Comparison of ENCODE assay signal across 1 mouse cellular context in the genomic region with DNA sequence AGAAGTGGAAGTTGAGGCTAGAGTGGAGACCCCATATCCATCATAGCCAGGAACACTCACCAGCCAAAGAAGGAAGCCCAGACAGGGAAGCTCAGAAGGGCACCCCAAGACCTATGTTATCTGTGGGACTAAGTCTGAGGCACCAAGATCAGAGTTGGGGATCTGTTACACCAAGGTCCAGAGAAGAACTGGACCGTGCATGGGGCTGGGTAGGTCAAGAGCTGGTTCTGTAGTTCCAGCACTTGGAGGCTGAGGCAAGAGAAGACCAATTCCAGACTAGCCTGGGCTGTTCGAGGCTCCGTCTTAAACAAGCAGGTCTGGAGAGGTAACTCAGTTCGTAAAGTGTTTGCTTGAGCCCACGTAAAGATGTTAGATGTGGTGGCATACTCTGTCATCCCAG.
TF ChIP-seq lines count a peak whose summit lies in the region.

No protein-coding gene starts in this region.

TF ChIP-seq in myocyte, 11 proteins besides CTCF, POLR2A, EP300 and RAD21:
- TF ChIP-seq CEBPB (IDR thresholded peaks at IDR 0.05; ENCODE audit: insufficient read depth, poor library complexity, severe bottlenecking) (no peak), E2F4 (IDR thresholded peaks at IDR 0.05; ENCODE audit: insufficient read depth) (no peak), MAX (IDR thresholded peaks at IDR 0.05; ENCODE audit: low read depth) (no peak), TCF3 (IDR thresholded peaks at IDR 0.05; ENCODE audit: insufficient read length, low read depth) (no peak), REST (IDR thresholded peaks at IDR 0.05; ENCODE audit: insufficient read depth, insufficient read length) (no peak), USF1 (IDR thresholded peaks at IDR 0.05; ENCODE audit: low read depth) (no peak), TCF12 (IDR thresholded peaks at IDR 0.05; ENCODE audit: insufficient read depth, poor library complexity, severe bottlenecking) (no peak), SRF (IDR thresholded peaks at IDR 0.05; ENCODE audit: control insufficient read depth, insufficient read length, low read depth) (no peak), POLR2AphosphoS2 (IDR thresholded peaks at IDR 0.05; ENCODE audit: insufficient read length, low read depth) (no peak), MYOD1 (IDR thresholded peaks at IDR 0.05; ENCODE audit: control insufficient read depth in 1 of 3, insufficient read length in 2 of 3, low read depth in 2 of 3) (no peak), MYOG (IDR thresholded peaks at IDR 0.05; ENCODE audit: control insufficient read depth in 1 of 3, insufficient read depth in 1 of 3, insufficient read length in 2 of 3, low read depth in 2 of 3) (no peak)
